Mouse (Mus musculus) embryonic facial prominence, embryonic 13.5 days (tissue): Measurements from ENCODE around the gene Gapdhs. TPM values are rescaled to one million over a fixed set of nuclear protein-coding genes. Genes with fewer than 3 reads are reported as not detected.

Experiments
- ATAC-seq: fragments of 200-750 bp; cut with Nextera tagmentation; 2 replicates; pipeline ENCODE4 v1.8.0; 2017; ENCODE audit warnings: low read depth; ENCODE audit not compliant: insufficient number of reproducible peaks, insufficient read depth, low FRiP score, low TSS enrichment
- H3K27ac ChIP-seq: fragments of 300-500 bp; sonication (generic); 2 replicates; pipeline ENCODE4 v1.5.1; 2015; ENCODE audit warnings: moderate library complexity, mild to moderate bottlenecking, inconsistent platforms
- H3K27me3 ChIP-seq: fragments of 300-500 bp; sonication (generic); 2 replicates; pipeline ENCODE4 v1.6.1; 2015; ENCODE audit warnings: mild to moderate bottlenecking, inconsistent platforms
- H3K36me3 ChIP-seq: fragments of 300-500 bp; sonication (generic); 2 replicates; pipeline ENCODE4 v1.6.1; 2015; ENCODE audit warnings: mild to moderate bottlenecking, inconsistent platforms
- H3K4me1 ChIP-seq: fragments of 300-500 bp; sonication (generic); 2 replicates; pipeline ENCODE4 v1.6.1; 2015; ENCODE audit warnings: inconsistent platforms
- H3K4me2 ChIP-seq: fragments of 300-500 bp; sonication (generic); 2 replicates; pipeline ENCODE4 v1.6.1; 2015; ENCODE audit warnings: moderate library complexity, mild to moderate bottlenecking, inconsistent platforms
- H3K4me3 ChIP-seq: fragments of 300-500 bp; sonication (generic); 2 replicates; pipeline ENCODE4 v1.5.1; 2015; ENCODE audit warnings: mild to moderate bottlenecking, inconsistent platforms
- H3K9ac ChIP-seq: fragments of 300-500 bp; sonication (generic); 2 replicates; pipeline ENCODE4 v1.6.1; 2015; ENCODE audit warnings: mild to moderate bottlenecking, inconsistent platforms
- H3K9me3 ChIP-seq: fragments of 300-500 bp; sonication (generic); 2 replicates; pipeline ENCODE4 v1.6.1; 2016; ENCODE audit warnings: inconsistent platforms
- WGBS: fragments of 180-500 bp; shearing (Covaris S2); methylation state at CpG from one replicate; pipeline ENCODE4 v1.1.7; 2015; ENCODE audit warnings: mixed read lengths; 5-methylcytosine and 5-hydroxymethylcytosine counted together
- polyA plus RNA-seq: library from polyadenylated mRNA; unstranded; fragments of >200 nt; fragmentation: Nextera tagmentation; extraction: Ambion mirVana; gene quantifications from 2 replicates; pipeline ENCODE4 v1.2.1, GENCODE M21; 2015

The Gapdhs gene
- polyA plus RNA-seq, 1 experiment from 2014 or later = 0.90 TPM

GRCm38 (mm10) chr7:30769236-30769635, 25.8 kb upstream of the Gapdhs start:
- H3K9me3 ChIP-seq = peaks cover 2% of the 10 kb centered on the region; the same call in 1 of the 2 replicates
- no peak for ATAC-seq
- no peaks in the 10 kb centered on the region for H3K36me3 ChIP-seq
- 27% methylated on average over 9 of the region's 9 CpGs for WGBS
- no peak overlapping the region for H3K4me2 ChIP-seq
- no peak overlapping the region for H3K27ac ChIP-seq
- H3K4me3 ChIP-seq = no peak overlapping the region
- no peak overlapping the region for H3K9ac ChIP-seq
- no peaks in the 10 kb centered on the region for H3K4me1 ChIP-seq
- H3K27me3 ChIP-seq = peaks cover 29% of the 10 kb centered on the region

GRCm38 (mm10) chr7:30766408-30766807, 22.9 kb upstream of the Gapdhs start:
- Histone ChIP-seq H3K4me2 (no peak overlapping the region), H3K27me3 (peaks cover 31% of the 10 kb centered on the region), H3K36me3 (no peaks in the 10 kb centered on the region), H3K9me3 (no peaks in the 10 kb centered on the region), H3K4me1 (no peaks in the 10 kb centered on the region), H3K9ac (no peak overlapping the region), H3K27ac (no peak overlapping the region), H3K4me3 (no peak overlapping the region)
- WGBS = 83% methylated on average over 4 of the region's 4 CpGs
- no peak for ATAC-seq

- H3K4me3 ChIP-seq = no peak overlapping the region
- 36% methylated on average over 11 of the region's 11 CpGs for WGBS
Observed at GRCm38 (mm10) chr7:30765173-30765572, 21.7 kb upstream of the Gapdhs start.

GRCm38 (mm10) chr7:30763456-30763855, 20.0 kb upstream of the Gapdhs start, which contains the start of gene Dmkn:
Dmkn (plus strand) TSS chr7:30763756.
- Histone ChIP-seq H3K4me1 (no peaks in the 10 kb centered on the region), H3K27ac (no peak within 1 kb of the TSS), H3K9me3 (no peaks in the 10 kb centered on the region), H3K4me3 (no peak within 1 kb of the TSS), H3K27me3 (peaks cover 17% of the 10 kb centered on the region), H3K36me3 (no peaks in the 10 kb centered on the region), H3K9ac (no peak within 1 kb of the TSS), H3K4me2 (no peak within 1 kb of the TSS)
- WGBS = 38% methylated on average over 5 of the region's 5 CpGs
- ATAC-seq = no peak

More at GRCm38 (mm10) chr7:30765173-30765572, 21.7 kb upstream of the Gapdhs start:
- Histone ChIP-seq H3K9me3 (no peaks in the 10 kb centered on the region), H3K4me1 (no peaks in the 10 kb centered on the region), H3K36me3 (no peaks in the 10 kb centered on the region), H3K27ac (no peak overlapping the region), H3K27me3 (peaks cover 31% of the 10 kb centered on the region), H3K9ac (no peak overlapping the region), H3K4me2 (peak overlapping the region; percentile 14; the same call in 1 of the 2 replicates)
- ATAC-seq = no peak

- Histone ChIP-seq H3K4me2 (no peak overlapping the region), H3K9me3 (no peaks in the 10 kb centered on the region), H3K9ac (no peak overlapping the region), H3K36me3 (no peaks in the 10 kb centered on the region), H3K27ac (no peak overlapping the region), H3K4me1 (no peaks in the 10 kb centered on the region), H3K4me3 (no peak overlapping the region), H3K27me3 (peaks cover 16% of the 10 kb centered on the region)
- WGBS = 73% methylated on average over 4 of the region's 4 CpGs
- ATAC-seq = no peak
Observed at GRCm38 (mm10) chr7:30761769-30762352, 18.4 kb upstream of the Gapdhs start.

GRCm38 (mm10) chr7:30758853-30759252, 15.4 kb upstream of the Gapdhs start:
- H3K27ac ChIP-seq = no peak overlapping the region
- peaks cover 5% of the 10 kb centered on the region; the same call in 1 of the 2 replicates for H3K9me3 ChIP-seq
- 22% methylated on average over 4 of the region's 4 CpGs for WGBS
- H3K4me2 ChIP-seq = no peak overlapping the region
- no peaks in the 10 kb centered on the region for H3K4me1 ChIP-seq
- H3K36me3 ChIP-seq = peaks cover 26% of the 10 kb centered on the region
- no peak for ATAC-seq
- no peaks in the 10 kb centered on the region for H3K27me3 ChIP-seq
- no peak overlapping the region for H3K9ac ChIP-seq
- H3K4me3 ChIP-seq = no peak overlapping the region

GRCm38 (mm10) chr7:30757001-30757400, 13.5 kb upstream of the Gapdhs start:
- H3K4me1 ChIP-seq = no peaks in the 10 kb centered on the region
- WGBS = 73% methylated on average over 3 of the region's 3 CpGs
- no peak overlapping the region for H3K4me3 ChIP-seq
- no peak overlapping the region for H3K27ac ChIP-seq
- H3K36me3 ChIP-seq = peaks cover 34% of the 10 kb centered on the region
- no peak overlapping the region for H3K4me2 ChIP-seq
- no peak for ATAC-seq
- H3K9ac ChIP-seq = no peak overlapping the region
- H3K9me3 ChIP-seq = peaks cover 5% of the 10 kb centered on the region; the same call in 1 of the 2 replicates
- no peaks in the 10 kb centered on the region for H3K27me3 ChIP-seq

- Histone ChIP-seq H3K4me3 (no peak within 1 kb of the TSS), H3K36me3 (peaks cover 40% of the 10 kb centered on the region), H3K9ac (no peak within 1 kb of the TSS), H3K9me3 (peaks cover 5% of the 10 kb centered on the region; the same call in 1 of the 2 replicates), H3K27ac (no peak within 1 kb of the TSS), H3K27me3 (no peaks in the 10 kb centered on the region), H3K4me1 (no peaks in the 10 kb centered on the region), H3K4me2 (no peak within 1 kb of the TSS)
- 80% methylated on average over 5 of the region's 5 CpGs for WGBS
- no peak for ATAC-seq
Observed at GRCm38 (mm10) chr7:30751086-30751669, 7.7 kb upstream of the Gapdhs start, which contains the start of gene Sbsn. Sbsn (plus strand) TSS chr7:30751471.

- no peak overlapping the region for H3K27ac ChIP-seq
- H3K9me3 ChIP-seq = peaks cover 1% of the 10 kb centered on the region; the same call in 1 of the 2 replicates
- no peaks in the 10 kb centered on the region for H3K4me1 ChIP-seq
- no peak overlapping the region for H3K9ac ChIP-seq
- H3K36me3 ChIP-seq = peaks cover 28% of the 10 kb centered on the region
- H3K4me3 ChIP-seq = no peak overlapping the region
- ATAC-seq = no peak
- WGBS = 73% methylated on average over 13 of the region's 13 CpGs
- no peaks in the 10 kb centered on the region for H3K27me3 ChIP-seq
- no peak overlapping the region for H3K4me2 ChIP-seq
Observed at GRCm38 (mm10) chr7:30749824-30750606, 6.5 kb upstream of the Gapdhs start.

GRCm38 (mm10) chr7:30747525-30748204, 4.2 kb upstream of the Gapdhs start:
- WGBS = 85% methylated on average over 7 of the region's 7 CpGs
- Histone ChIP-seq H3K9me3 (peaks cover 4% of the 10 kb centered on the region; the same call in 1 of the 2 replicates), H3K4me1 (peaks cover 7% of the 10 kb centered on the region; the same call in 1 of the 2 replicates), H3K36me3 (peaks cover 8% of the 10 kb centered on the region), H3K4me2 (no peak overlapping the region), H3K4me3 (no peak overlapping the region), H3K27me3 (no peaks in the 10 kb centered on the region), H3K9ac (no peak overlapping the region), H3K27ac (no peak overlapping the region)
- no peak for ATAC-seq

- Histone ChIP-seq H3K27ac (no peak overlapping the region), H3K9me3 (peaks cover 4% of the 10 kb centered on the region; the same call in 1 of the 2 replicates), H3K4me1 (peaks cover 7% of the 10 kb centered on the region; the same call in 1 of the 2 replicates), H3K4me2 (no peak overlapping the region), H3K27me3 (no peaks in the 10 kb centered on the region), H3K9ac (no peak overlapping the region), H3K36me3 (peaks cover 21% of the 10 kb centered on the region), H3K4me3 (no peak overlapping the region)
- ATAC-seq = no peak
- 54% methylated on average over 4 of the region's 4 CpGs for whole genome bisulfite sequencing
Observed at GRCm38 (mm10) chr7:30744022-30744598, 629 bp upstream of the Gapdhs start.
